Mouse (Mus musculus): ENCODE measurements around the gene Tsc22d4.

Gene Tsc22d4

GRCm38 (mm10) chr5:137788171-137788570, 42.6 kb downstream of the Tsc22d4 start:
- DNase-seq (ENCODE audit: low read depth, low spot score) = no peak

- DNase-seq (ENCODE audit: low read depth, low spot score) = no peak
These were observed 43.5 kb downstream of the Tsc22d4 start for GRCm38 (mm10) chr5:137788946-137789531.

- no peak for DNase-seq (ENCODE audit: low read depth, low spot score)
These were observed 46.0 kb downstream of the Tsc22d4 start for GRCm38 (mm10) chr5:137791553-137791952.

GRCm38 (mm10) chr5:137796606-137797005, 51.1 kb downstream of the Tsc22d4 start:
- DNase-seq (ENCODE audit: low read depth, low spot score) = no peak

DNA sequence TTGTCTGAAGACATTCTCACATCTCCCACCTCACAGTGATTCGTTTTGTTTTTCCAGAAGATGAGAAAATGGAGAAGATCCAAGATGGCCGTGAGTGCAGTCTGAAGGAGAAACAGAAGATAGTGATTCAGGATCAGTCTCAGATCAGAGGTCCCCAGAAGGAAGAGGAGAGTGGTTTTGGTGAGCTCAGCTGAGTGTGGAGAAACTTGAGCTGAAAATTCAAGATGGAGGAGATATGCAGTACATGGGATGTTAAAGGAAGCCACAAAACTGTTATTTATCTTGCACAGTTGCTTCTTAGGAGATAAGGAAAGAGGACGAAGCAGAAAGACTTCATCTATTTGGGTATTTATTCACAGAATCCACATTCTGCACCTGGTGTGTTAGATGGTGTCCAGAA, 55.4 kb downstream of the Tsc22d4 start:
- DNase-seq (ENCODE audit: low read depth, low spot score) = no peak

GRCm38 (mm10) chr5:137806158-137806557, 60.6 kb downstream of the Tsc22d4 start:
- no peak for DNase-seq (ENCODE audit: low read depth, low spot score)

- no peak for DNase-seq (ENCODE audit: low read depth, low spot score)
These were observed 62.8 kb downstream of the Tsc22d4 start for GRCm38 (mm10) chr5:137808316-137808715.

DNA sequence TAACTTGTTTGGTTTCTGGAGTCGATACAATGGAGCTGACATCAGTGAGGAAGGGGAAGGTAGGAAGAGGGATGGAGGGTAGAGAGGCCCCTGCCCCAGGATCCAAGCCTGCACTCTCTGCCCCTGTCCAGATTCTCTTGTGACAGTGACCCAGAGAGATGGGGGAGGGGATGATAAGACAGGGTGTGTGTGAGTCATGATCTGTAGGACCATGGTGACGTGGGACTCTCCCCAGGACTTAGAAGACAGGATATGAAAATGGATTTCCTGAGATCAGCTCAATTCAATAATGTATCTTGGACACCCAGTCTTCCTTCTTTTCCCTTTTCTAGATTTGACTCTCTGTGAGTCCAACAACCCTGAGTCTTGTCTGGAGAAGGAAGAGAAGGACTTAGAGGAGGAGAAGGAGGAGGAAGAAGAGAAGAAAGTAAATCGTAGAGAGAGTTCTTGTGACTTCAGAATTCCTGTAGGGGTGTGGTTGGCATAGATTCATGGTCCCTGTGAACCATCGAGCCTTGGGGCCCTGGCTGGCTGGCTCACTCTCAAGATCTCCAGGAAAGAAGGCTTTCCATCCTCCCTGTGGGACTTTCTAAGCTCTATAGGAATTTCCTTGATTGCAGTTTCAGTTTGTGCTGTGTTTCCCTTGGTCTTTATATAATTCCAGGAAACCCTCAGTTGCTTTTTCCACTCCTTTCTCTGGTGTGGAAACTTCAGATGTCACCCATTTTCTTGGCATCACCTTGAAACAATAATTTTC, 72.1 kb downstream of the Tsc22d4 start:
- DNase-seq (ENCODE audit: low read depth, low spot score) = no peak

Measured in retina, postnatal 7 days (tissue).